Mouse (Mus musculus) liver, embryonic 14.5 days (tissue): Measurements from ENCODE around the gene Shisa8.

ENCODE experiments used
- CTCF ChIP-seq: IDR thresholded peaks from 2 replicates; pipeline ENCODE4 v1.5.1; 2016; ENCODE audit warnings: antibody characterized with exemption, low read depth, control low read depth
- EP300 ChIP-seq: IDR thresholded peaks from 2 replicates; pipeline ENCODE4 v1.6.1; 2016; ENCODE audit warnings: antibody characterized with exemption, low read depth

DNA sequence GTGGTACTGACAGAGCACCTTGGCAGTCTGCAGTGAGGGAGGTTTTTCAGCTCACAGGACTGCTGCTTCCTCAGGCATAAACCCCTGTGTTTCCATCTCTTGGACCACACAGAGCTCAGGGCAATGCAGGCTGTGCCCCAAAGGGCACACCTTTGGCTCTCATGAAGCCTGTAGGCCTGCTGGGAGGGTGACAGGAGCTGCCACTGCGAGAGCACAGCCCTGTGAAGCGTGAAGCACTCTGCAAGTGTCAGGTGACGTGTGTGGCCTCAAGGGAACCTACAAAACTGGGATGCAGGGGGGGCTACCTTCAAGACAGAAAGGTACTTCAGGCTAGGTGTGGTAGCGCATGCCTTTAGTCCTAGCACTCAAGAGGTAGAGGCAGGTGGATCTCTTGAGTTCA lies 20.0 kb upstream of the Shisa8 start:
- TF ChIP-seq CTCF: no peak
- no peak for TF ChIP-seq EP300
